Mouse (Mus musculus) gastrocnemius, adult 8-10 months (tissue): Measurements from ENCODE around the gene Cog2. TPM values are rescaled to one million over a fixed set of nuclear protein-coding genes. Genes with fewer than 3 reads are reported as not detected.

Experiments
- DNase-seq, 2 experiments: peaks; one replicate each; pipeline ENCODE4 v3.0.0; 2022; ENCODE audit warnings: low spot score in 2 of 2
- total RNA-seq, 4 experiments: library from RNA; stranded (reverse); gene quantifications; 2 replicates each; pipeline ENCODE4 v1.2.4; 2022

The Cog2 gene
- total RNA-seq, 4 experiments from 2014 or later, result 16.1 to 28.7 (median 18.5) TPM

DNA sequence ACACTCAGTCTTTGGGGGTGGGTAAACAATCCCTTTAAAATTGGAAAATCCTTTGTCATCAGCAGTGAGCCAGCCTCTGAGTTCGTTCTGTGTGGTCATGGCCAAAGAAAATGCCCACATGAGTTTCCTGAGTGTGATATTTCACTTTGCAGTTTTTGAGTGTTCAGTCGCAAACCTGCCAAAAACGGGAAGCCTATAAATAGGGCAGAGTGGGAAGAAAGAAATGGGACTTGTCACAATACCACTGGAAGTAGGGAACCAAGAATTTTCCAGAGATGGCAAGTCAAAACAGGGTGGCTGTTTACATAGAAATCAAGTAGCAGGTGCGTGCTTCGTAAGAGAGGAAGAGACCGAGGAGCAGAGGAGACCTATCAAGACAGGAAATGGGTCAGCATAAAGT is 4.0 kb upstream of the Cog2 start:
- DNase-seq, result no peak

DNA sequence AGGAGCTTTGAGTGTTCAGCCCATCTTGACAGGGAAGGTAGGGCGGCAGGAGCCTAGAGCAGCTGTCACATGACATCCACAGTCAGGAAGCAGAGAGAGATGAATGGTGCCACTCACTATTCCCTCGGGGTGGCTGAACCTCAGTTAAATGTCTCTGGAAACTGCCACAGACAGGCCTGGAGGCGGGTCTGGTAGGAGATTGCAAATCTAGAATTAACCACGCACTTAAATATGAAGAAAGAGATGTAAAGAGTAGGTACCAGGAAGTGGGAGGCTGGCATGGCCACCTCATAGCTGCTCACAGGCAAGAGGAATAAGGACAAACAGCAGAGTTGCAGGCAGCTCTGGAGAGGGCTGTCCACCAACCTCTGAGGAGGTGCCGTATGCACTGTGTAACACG is 3.4 kb upstream of the Cog2 start:
- DNase-seq, result no peak

DNA sequence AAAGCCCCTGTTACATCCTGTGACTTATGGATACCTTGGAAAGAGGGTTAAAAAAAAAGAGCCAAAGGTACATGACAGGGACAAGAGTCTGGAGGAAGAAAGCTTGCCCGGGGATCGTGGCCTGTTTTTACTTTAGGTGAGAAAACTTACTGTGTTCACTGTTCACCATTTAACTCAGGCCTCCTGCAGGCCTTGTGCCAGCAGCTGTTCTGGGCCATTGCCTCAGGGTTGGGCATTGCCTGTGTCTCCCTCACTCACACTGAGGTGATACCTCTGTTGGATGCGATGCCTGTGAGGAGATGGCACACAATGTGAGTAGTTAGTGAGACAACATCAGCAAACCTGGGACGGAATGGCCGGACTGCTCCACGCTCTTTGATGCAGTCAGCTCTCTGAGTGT is 1.4 kb downstream of the Cog2 start:
- no peak for DNase-seq

DNA sequence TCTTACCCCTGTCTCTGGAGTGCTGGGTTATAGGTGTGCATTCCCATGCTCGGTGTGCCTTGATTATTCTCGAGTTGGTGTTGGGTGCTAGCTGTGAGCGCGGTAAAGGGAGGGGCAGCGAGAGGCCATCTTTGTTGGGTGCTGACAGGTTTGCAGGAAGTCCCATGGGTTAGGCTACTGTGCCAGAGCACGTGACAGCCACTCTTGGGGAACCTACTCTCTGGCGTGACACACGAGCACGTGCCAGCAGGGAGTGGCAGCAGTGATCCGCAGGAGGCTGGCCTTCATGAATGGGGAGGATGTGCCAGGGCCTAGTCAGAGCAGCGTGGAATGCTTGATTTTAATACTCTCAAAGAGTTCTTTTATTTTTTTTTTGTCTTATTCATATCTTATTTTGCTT is 5.7 kb downstream of the Cog2 start:
- no peak for DNase-seq

DNA sequence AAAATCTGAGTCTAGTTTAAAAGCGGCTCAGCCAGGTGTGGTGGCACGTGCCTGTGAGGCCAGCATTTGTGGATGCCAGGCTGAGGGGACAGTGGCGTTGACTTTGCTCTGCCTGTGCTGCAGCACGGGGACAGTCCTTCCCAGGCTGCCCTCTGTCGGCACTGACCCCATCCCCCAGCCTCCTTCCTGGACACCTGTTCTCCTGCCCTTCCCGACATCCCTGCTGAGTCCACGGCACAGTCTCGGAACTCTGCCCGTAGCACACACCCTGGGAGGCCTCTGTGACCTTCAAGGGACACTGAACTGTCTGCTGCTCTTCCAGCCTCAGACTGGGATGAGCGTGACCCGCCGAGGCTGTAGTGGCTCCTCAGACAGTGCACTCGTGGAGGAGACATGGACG is 9.5 kb downstream of the Cog2 start:
- DNase-seq, result peak; percentile 14 to 40

DNA sequence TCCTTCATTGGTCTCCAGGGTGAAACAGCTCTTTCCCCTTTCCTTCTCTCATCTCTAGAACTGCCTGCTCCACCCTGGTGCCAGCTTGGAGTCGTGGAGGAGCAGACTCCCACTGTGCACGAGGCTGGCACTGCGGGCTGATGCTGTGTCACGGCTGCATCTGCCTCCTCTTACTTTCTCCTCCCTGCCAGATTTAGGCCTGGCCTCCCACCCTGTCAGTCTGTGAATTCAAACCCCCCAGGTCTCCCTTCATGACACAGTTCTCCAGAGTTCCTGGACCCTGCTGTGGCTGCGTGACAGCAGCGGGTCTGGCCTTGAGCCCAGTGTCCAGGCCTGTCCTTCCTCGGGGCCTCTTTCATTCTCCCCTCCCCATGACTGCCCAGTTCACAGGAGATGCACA is 10.0 kb downstream of the Cog2 start:
- DNase-seq, result no peak

DNA sequence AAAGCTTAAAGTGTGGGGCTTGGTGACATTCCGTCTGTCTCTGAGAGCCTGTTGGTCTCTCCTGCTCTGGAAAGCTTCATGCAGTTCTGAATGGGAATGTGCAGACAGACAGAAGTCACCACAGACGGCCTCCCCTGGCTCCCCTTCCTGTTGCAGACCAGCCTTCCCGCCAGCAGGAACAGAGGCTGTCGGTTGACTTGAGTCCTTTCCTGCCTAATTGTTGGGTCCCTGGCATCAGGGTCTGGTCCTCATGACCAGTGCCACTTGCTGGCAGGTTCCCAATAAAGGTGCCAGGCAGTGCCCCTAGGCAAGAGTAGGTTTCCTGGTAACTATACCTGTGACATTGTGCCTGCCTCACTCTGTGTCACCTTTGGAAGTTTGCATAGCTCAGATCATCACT is 10.4 kb downstream of the Cog2 start:
- no peak for DNase-seq

DNA sequence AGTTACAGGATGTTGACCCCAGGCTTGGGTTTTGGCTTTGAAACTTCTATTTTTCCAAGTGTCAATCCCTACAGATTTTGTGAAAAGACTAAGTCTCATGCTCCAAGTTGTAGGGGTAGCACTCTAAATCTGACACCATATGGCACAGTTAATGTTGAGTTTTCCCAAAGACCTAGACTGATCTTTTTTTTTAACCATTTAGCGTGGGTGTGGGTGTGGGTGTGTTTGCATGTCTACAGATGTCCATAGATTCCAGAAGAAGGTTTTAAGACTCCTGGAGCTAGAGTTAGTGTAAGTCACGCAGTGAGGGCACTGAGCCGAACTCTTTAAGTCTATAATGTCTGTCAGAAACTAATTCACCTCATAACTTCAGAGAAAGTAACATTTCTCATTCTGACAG is 12.1 kb downstream of the Cog2 start:
- no peak for DNase-seq

DNA sequence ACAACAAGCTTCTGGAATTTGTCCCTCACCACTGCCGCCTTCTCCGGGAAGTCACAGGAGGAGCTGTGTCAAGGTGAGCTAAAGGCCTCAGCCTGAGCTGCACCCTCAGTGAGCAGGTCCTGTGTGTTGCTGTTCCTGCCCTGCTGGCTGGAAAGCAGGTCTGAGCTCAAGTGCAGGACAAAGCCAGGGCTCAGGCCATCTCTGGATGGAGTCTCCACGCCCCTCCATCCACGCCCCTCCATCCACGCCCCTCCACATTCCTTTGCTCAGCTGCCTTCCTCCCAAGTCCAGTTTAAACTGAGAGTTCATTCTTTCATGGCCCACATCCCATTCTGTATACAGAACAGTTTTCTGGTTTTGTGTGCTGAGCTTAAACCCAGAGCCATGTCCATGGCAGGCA is 14.9 kb downstream of the Cog2 start:
- DNase-seq, result no peak

DNA sequence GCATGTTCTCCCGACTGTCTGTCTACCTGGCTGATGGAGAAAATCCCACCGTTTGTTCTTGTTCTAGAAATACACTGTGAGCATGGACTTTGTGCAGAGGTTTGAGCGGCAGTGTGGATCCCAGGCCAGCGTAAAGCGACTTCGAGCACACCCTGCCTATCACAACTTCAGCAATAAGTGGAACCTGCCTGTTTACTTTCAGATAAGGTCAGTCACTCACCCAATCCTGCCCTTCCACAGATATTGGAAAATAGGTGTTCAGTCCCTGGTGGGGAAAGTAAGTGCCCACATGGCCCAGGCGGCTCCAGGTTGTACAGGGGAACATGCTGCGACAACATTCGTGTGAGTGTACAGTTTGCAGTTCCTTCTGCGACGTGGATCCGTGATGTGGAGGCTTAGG is 20.3 kb downstream of the Cog2 start:
- no peak for DNase-seq

DNA sequence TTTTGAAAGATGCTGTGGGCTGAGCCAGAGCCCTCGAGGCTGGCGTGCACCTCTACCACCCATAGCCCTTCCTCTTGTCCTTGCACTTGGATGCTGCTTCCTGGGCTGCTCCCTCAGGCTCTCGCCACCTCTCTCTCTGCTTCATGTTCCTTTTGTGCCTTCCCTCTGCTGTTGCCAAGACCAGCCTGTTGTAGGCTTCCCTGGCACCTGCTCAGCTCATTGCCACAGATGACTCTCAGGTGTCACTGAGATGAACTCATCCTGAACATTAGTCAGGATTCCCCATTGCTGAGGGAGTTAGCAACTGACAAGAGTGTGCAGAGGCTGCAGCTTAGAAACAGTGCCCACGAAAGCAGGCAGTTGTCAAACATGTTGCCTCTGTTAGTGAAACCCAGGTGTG is 21.4 kb downstream of the Cog2 start:
- no peak for DNase-seq

DNA sequence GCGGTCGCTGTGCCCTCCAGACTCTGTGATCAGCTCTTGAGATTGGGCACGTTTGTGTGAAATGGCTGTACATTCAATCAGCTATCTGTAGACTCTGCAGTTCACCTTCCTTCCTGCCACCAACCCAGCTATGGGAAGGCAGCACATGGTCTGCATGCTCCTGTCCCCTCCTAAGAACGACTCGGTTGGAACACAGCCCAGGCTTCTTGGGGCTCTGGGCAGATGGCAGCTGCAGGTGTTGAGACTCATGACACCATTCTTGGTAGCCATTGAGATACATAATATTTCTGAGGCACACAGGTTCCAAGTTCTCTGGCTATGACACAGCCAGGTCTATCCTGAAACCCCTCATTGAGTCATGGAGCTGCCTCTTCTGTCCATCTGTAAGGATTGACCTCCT is 22.7 kb downstream of the Cog2 start:
- DNase-seq, result no peak

DNA sequence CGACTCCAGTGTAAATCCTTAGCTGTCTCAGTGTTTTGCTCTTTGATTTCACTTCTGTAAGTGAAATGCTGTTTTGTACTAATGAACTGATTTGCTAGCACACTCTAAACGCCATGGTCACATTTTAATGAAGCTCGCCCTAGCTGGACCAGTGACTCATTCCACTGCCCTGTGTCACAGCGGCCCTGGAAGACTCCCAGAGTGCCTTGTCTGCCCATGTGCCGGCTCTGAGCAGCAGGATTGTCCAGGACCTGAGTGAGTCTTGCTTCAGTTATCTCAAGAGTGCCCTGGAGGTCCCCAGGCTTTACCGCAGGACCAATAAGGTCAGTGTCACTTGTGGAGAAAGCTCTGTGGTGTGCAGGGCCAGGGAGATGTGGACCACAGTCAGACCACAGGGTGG is 25.8 kb downstream of the Cog2 start:
- no peak for DNase-seq

DNA sequence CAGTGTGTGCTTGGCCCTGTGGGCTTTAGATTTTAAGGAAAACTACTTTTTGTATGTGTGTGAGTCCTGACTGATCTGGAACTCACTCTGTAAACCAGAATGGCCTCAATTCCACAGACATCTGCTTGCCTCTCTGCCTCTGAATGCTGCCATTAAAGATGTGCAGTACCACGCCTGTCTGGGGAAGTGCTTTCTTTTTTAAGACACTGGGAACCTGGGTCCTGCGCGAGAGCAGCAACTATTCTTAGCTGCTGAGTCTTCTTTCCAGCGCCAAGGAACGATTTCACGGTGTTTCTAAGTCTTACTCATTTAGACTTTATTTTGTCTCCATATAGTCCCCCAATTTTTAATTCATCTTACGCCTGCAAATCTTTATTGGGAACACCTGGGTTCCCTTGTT is 26.2 kb downstream of the Cog2 start:
- DNase-seq, result no peak

DNA sequence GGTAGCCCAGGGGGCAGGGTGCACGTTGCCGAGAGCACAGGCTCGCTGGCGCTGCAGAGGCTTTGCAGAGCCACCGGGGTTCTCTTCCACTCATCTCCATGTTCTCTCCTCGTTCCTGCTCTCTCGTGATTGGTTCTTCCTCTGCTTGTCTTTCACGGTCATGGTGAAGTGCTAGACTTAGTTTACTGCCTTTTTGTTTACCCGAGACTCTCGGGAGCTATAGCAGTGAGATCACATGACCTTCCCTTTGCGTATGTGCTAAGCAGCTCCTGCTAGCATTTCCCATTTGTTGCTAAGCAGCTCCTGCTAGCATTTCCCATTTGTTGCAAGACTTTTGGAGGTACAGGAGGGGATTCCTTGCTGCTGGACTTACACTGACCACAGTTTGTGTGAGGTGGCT is 26.7 kb downstream of the Cog2 start:
- DNase-seq, result no peak

DNA sequence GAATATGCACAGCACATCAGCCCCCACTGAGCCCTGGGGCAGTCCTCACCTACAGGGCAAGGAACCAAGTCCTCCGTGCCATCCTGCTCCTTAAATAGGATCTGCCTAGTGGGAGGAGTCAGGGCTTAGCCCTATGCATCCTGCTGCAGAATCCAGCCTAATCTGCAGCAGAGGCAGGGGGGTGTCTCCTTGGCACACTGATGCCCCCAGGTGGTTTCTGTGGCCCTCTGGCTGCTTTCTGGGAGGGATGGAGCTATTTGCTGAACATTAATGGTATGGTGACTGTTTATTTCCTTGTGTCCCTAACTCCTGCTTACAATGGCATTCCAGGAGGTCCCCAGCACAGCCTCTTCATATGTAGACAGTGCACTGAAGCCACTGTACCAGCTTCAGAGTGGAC is 27.6 kb downstream of the Cog2 start:
- DNase-seq, result no peak

DNA sequence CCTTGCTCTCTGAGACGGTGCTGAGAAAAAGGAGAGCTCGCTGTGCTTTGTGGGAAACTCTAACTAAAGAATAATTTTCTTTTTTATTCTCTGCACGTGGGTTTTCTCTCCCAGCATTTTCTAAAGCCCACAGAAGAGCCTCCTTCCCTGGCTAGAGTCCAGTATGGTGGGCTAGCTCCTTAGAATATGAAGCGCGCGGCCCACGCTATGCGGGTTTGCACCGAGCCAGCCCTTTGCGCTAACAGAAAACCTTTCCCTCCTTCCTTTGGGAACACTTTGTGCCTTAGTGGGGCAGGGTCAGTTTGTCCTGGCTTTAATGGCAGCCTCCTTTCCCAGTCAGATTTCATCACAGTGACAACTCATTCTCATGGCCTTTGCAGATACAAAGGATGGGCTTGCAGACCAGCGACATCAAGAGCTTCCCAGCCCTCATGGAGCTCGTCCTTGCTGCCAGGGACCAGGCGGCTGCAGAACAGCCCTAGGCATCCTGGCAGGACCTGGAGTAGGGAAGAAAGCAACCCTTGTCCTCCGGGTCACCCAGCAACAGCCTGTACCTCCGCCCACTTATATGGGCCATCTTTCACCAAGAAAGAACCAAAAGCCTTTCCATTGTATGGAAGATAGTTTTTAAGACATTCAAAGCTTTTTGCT is 30.6 kb downstream of the Cog2 start:
- no peak for DNase-seq

DNA sequence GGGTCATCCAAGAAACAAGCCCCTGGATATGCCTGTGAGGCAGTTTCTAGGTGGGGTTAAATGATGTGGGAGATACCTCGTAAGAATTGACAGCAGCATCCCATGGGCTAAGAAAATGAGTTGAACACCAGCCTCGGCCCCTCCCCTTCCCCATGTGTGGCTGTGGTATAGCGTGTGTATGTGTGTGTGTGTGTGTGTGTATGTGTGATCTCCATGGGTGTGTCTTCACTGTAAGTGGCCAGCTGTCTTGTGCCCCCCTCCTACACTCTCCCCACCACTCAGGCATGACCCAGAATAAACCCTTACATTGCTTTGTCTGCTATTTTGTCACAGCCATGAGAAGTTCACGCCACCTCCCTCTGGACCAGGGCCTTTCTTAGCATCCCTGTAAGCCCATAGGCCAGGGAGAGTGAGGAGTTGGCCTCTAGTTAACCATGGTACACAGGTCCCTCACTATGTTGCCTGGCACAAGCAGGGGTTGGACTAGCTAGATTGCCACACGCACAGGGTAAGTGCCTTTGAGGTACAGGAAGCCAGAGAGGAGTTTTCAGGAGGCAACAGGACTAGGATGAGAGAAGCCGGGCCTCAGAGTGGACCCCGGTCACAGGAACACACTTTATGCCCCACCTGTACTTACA is 34.7 kb downstream of the Cog2 start:
- no peak for DNase-seq

DNA sequence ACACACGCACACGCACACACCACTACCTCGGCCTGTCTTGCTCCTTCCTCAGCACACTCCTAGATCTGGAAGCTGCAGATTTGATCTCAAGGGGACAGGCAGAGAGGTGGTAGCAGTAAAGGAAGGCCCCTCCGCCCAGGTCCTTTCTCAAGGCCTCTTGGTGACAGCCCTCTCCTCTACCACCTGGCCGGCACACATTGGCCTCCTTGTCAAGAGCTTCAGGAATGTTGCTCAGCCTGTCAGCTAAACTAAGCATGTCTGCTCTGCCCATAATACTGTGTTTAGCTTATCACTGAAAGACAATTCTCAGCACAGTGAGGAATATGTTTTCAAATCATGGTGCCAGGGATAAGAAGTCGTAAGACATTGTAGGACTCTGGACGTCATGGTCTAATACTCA is 35.6 kb downstream of the Cog2 start:
- DNase-seq, result no peak

DNA sequence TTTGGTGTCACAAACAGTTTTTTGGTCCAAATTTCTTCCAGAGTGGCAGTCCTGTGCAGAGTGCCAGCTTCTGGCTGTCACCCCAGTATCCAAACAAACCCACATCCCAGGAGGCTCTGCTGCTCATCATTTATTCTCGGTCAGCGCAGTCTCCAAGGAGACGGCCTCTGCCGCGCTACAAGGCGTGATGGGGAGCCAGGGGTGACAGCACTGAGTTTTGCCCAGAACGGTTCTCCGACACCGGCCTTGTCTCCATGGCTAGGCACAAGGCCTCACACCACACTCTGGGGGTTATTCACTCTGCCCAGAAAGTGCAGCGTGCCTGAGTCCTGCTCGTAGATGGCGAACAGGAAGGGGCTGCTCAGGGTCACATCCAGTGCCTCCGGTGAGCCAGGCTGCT is 36.1 kb downstream of the Cog2 start:
- no peak for DNase-seq

DNA sequence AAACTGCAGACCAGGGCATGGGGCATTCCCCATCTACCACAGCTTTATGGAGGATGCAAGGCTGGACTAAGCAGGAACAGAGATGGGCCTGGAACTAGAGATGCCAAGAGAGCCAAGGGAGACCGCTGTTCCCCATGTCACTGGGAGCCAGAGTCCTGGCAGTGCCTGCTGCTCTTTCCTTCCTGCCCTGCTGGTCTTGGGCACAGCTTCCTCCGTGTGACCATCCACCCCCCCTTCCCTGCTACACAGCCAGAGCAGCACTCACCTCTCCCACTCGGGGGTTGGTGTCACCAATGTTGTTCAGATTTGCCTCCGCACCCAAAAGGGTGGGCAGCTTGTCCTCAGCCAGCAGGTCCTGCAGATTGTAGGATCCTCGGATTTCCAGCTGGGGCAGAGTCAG is 36.9 kb downstream of the Cog2 start:
- no peak for DNase-seq

DNA sequence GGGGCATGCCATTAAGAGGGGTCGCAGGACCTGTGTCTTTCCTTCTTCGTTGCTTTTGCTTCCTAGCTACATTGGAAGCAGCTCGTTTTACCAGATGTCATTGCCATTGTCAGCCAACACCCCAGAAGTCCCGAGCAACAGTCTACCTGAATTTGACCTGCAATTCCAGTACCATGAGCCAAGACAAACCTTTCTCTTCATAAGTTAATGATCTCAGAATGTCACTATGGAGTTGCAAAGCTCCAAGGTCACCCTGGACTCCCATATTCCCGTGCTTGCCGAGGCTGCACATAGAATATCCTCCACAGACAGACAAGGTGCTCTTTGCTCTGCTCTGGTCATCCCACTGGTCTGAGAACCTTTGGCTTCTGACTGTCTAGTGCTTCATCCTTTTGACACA is 46.6 kb downstream of the Cog2 start:
- DNase-seq, result no peak

DNA sequence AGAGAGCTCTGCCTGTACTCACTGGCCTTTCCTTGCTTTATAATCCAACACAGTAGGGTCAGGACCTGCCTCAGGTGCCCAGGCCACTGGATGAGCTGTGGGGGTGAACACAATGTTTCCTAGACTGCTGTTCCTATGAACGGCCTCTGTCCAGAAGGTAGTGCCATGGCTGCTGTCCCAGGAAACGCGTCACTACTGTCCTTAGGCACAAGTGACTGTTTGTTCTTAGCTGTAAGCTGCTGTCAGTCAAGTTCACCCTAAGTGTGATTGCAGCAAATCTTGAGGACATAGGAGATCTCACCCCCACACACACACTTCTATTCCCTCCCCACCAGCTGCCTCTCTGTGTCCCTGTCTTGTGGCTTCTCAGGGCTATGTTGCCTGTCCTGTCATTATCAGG is 47.0 kb downstream of the Cog2 start:
- no peak for DNase-seq

DNA sequence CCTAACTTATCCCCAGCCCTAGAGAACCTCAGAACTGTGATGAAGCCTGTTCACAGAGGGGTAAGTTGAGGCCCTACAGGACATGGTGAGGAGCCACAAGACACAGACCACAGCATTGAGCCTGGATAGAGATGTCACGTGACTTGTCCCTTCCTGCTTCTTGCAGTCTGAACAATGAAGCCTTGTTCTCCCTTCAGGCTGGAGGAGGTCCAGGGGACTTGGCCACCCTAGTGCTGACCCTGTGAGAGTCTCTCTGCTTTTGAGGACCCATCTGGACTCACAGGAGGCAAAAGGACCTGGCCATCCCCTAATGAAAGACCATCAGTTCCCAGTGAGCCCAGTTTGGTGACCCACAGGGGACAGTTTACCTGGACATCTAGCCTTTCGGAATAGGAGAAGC is 48.5 kb downstream of the Cog2 start:
- no peak for DNase-seq
